Mouse (Mus musculus): ENCODE results near the gene Sema5b.

Sema5b gene

GRCm38 (mm10) chr16:35648862-35649261 lies 107.9 kb downstream of the Sema5b start:
- no peak for DNase-seq

GRCm38 (mm10) chr16:35652206-35652605 lies 111.3 kb downstream of the Sema5b start:
- DNase-seq = peak; percentile 97

- DNase-seq = no peak
Observed at GRCm38 (mm10) chr16:35652706-35653105, 111.8 kb downstream of the Sema5b start.

DNA sequence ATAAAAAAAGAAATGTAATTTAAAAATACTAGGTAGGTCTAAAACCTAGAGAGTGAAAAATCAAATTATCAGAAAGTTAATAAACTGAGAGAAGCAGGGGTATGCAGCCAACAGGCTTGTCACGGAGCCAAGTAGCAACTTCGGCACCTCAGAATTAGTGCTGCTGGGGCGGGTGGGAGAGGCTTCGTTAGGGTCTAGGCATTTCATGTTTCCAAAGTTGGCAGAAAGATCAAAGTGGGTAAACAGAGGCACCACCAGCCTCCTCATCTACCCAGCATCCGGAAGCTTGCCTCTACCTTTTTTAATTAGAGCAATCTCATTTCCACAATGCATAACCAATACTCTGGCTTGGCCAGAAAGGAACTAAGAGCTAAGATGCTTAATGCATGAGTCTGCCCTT lies 113.0 kb downstream of the Sema5b start:
- peak; percentile 79 for DNase-seq

DNA sequence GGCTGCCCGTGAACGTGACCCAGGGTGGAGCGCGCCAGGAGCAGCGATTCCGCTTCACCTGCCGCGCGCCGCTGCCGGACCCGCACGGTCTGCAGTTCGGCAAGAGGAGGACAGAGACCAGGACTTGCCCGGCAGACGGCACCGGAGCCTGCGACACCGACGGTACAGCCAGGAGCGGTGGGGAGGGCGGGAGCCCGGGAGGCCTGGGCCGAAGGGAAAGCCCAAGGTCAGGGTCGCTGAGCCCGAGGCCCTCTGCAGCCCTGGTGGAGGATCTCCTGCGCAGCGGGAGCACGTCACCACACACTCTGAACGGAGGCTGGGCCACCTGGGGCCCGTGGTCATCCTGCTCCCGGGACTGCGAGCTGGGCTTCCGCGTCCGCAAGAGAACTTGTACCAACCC lies 119.3 kb downstream of the Sema5b start:
- peak; percentile 80 for DNase-seq

DNA sequence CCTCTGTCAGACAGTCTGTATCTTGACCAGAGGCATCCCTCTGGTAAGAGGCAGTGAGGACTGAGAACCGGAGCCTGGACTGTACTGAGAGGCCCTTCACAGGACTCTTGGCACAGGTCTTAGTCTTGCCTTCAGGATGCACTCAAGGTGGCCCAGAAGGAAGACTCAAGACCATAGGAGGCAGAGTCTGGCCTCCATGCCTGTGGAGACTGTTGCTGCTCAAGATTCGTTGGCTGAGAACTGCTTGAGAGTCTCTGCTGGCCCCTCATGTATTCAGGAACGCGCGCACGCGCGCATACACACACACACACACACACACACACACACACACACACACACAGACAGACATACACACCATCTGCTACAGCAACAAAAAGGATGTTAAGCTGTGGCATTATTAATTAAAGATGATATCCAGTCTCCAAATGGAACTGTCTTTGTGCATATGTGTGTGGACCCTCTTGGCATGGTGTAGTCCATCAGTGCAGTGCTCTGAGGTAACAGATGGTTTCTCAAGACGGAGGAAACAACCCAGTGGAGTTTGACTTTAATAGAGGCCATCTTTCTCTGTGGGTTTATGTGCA lies 123.0 kb downstream of the Sema5b start:
- peak; percentile 75 for DNase-seq

DNA sequence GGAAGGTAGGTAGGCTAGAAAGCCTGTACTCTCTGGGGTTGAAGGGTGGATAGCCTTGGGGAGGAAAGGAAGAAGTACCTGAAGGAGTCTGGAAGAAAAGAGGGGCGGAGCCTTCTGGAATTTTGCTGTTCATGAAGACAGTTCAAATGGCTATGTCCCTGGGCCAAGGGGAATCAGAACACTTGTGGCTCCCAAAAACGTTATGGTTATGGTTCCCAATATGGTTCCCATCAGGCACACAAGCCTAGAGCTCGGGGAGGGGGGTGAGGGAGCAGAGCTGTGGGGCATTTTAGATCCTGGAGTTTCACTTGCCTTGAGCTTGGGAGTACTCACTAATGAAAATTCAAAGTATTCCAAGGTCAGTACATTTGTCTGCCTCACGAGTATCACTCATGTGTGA lies 123.9 kb downstream of the Sema5b start:
- peak; percentile 72 for DNase-seq

DNA sequence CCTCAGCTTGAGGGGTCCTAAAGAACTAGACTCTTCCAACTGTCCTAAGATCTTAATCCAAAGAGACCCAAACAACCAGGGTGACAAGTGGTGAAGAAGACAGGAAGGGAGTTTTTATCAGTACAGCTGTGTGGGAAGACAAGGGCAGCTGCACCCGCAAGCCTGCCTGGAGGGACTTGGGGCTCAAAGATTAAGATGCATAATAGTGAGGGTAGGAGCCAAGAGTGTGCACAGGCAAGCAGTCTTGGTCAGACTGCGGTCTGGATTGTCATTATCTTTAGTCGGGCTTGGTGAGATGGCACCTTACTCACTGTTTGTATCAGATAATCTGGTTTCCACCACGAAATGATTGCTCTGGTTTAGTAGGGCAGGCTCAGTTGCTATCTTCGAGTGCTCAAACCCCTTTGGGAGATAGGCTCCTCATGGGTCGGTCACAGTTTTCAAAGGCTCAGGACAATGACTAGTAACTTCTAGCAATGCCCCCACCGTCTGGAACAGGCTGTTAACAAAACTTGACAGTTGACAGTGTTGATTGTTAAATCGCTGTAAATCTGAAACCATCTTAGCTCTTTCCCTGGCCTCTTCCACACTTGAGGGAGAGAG lies 136.7 kb downstream of the Sema5b start:
- no peak for DNase-seq

DNA sequence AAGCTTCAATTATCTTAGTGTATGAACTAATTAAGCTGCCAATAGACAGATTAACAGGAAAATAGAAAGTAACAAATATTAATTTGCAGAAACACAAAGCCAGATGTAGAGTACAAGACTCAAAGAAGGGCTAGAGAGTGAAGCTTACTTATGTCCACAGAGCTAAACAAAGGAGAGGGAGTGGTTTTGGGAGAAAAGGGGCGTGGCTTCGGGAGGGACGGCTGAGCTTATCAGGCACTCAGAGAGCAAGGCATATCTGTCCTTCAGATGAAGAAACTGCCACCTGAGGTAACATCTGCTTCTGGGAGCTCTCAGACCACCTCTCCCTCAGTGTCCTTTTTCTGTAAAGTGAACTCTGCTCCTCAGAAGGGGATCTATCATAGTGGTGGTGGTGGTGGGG lies 137.5 kb downstream of the Sema5b start:
- DNase-seq = no peak

GRCm38 (mm10) chr16:35681327-35682108 lies 140.6 kb downstream of the Sema5b start:
- DNase-seq = peak; percentile 96

- DNase-seq = no peak
Observed at GRCm38 (mm10) chr16:35685027-35685426, 144.1 kb downstream of the Sema5b start.

- DNase-seq = no peak
Observed at GRCm38 (mm10) chr16:35686491-35686890, 145.5 kb downstream of the Sema5b start.

GRCm38 (mm10) chr16:35691606-35692005 lies 150.7 kb downstream of the Sema5b start:
- no peak for DNase-seq

DNA sequence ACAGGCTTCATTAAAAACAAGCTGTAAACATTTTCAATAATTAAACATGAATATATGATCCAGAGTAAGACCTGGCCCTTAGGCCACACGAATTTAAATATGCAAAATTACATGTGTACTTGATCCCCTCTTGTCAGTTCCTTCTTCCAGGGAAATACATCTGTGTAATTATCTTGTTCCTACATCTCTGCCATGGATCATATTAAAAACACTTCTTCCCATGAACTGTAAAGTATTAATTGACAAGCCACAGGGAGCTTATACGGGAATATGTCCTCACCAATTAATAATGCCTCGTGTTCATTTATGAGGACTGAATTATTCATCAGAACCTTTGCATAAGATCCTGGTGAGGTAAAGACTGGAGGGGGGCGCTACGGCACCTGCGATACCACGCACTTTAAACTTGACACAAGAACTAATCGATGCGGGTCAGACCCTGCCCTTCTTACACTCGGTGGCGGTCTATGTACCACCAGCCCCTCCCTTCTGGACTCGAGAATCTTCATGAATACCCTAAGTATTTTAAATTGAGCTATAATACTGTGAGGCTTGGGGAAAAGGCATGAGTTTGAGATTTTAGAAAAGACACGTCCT lies 153.4 kb downstream of the Sema5b start:
- DNase-seq = no peak

DNA sequence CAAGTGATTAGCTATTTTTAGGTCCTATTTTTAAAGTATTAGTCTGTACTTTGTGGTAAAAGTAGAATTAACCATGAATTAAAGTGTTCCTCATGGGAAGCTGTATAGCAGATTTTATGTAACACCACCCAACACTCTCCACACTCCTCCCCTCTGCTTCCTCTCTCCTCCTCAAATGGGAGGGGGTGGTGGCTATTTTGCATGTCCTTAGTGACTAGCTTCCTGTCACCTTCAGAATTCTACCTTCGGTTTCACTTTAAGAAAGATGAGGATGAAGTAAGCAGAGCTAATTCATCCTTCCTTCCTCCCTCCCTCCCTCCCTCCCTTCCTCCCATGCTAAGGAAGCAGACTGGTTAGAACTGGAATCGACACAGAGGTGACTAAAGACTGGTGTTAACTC lies 155.2 kb downstream of the Sema5b start:
- DNase-seq = no peak

DNA sequence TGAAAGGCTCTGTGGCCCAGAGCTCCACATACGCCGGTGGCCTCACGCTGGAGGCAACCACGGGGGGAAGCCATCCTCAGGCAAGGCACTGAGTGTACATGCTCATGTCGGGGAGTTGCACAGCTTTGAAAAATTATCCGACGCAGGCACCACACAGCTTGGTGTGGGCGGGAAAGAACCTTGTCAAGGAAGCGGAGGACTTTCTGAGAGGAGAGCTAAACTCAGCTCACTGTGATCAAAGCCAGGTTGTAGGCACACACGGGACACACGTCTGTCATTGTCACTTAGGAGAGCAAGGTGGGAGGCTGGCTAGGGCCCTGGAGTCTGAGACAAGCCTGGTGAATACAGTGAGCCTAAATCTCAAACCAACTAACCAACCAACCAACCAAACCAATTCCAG lies 160.9 kb downstream of the Sema5b start:
- peak; percentile 62 for DNase-seq

GRCm38 (mm10) chr16:35703763-35704679 lies 163.1 kb downstream of the Sema5b start:
- DNase-seq = peak; percentile 78

DNA sequence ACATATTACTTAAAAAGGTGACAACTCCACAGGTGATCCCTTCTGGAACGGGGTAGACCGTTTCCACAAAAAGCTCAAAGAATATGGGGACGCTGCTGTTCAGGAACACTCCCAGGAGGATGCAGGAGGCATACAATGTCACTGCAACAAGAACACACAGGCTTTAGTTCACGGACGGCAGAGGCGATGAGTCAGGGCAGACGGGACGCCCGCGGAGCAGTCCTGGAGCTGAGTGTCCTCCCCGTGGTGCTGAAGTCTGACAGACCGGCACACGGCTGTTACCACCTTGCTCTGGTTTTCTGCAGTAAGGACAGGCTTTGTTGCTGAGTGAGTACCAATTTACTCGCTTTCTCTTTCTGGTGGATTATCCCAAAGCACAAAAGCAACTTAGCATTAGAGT lies 163.9 kb downstream of the Sema5b start:
- peak; percentile 66 for DNase-seq

- peak; percentile 86 for DNase-seq
Observed at GRCm38 (mm10) chr16:35707004-35707403, 166.1 kb downstream of the Sema5b start.

DNA sequence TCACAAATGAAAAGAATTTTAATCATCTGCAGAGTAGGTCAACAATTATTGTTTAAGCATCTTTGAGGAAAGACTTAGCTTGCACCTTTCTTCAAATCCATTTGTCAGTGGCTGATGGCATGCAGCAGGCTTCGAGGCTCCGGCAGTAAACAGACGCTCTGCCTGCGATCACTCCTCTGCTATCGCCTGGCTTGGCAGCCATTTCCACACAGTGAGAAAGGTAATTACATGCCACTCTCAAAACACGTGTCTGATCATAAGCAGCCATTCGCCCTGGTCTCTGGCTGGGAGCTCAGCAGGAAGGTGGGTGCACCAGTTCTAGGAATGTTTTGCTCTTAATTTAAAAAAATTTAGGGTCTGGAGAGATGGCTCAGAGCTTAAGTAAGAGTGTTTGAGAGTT lies 170.1 kb downstream of the Sema5b start:
- no peak for DNase-seq

DNA sequence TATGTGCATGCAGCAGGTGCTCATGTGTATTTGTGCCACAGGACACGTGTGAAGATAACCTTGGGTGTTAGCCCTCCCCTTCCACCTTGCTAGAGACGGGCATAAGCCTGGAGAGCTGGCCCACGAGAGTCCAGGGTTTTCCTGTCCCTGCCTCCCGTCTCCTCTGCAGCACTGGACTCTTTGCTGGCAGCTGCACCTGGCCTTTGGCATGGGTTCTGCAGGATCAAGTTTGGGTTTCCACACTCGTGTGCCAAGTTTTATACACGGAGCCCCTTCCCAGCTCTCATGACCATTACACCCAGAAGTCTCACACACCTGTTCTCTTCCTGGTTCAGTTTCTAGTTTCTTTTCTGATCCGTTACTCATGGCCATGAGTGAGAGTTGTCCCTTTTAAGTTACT lies 172.7 kb downstream of the Sema5b start:
- DNase-seq = no peak
